Mouse (Mus musculus) ovary, adult 18-20 months (tissue): Measurements from ENCODE around the gene Olfr845.

Experiments
- DNase-seq: peaks from one replicate; pipeline ENCODE4 v3.0.0; 2022; ENCODE audit warnings: low spot score, mixed read lengths

Gene Olfr845

GRCm38 (mm10) chr9:19336157-19336556 lies at the start of gene Olfr845:
Gene Olfr845, plus strand, starts transcription at chr9:19336457.
- no peak for DNase-seq

DNA sequence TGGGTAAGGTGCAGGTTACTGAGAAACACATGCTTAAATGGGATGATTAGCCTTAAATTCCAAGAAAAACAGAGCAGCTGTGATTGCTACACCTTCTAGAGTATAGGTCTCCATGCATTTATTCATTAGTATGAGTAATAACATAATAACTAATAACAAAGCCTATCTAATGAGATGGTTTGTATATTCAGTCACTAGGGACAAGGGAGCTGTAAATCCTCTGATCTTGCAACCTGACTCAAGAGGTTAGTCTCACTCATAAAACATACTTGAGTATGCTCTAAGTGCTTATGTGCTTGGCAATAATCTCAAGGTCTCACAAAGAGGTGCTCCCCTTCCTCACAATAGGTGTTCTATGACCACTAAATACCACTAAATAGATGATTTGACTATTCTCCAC lies 20.2 kb upstream of the Olfr845 start, which contains the start of gene Olfr844:
Gene Olfr844 (plus strand): TSS at position 301 of the 400 bp plus-strand sequence.
- DNase-seq, result no peak

DNA sequence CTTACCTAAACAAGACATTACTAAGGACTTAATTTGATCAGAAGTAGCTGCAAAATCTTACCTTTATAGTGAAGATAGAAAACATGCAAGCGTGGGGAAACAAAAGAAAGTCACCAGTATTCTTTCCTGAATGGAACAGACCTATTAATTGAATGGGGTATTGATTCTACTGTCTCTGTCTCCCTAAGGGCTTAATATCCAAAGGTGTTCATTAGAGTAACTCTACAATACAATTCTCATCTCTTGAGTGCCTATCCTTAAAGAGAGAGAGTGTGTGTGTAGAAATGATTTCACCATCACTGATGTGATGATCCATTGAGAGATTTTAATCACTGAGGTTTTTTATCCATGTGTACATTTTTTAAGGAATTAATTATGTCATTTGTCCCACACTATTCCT lies 27.6 kb downstream of the Olfr845 start, which contains the start of gene Olfr846:
Gene Olfr846 (minus strand): TSS at position 101 of the 400 bp plus-strand sequence.
- no peak for DNase-seq

- no peak for DNase-seq
Observed at GRCm38 (mm10) chr9:19378569-19378968, 42.3 kb downstream of the Olfr845 start, which contains the start of gene Olfr847. Gene Olfr847, minus strand, starts transcription at chr9:19378669.
